Mouse (Mus musculus) CH12.LX (cell line): ENCODE results near the gene Abcc2. TPM values are rescaled to one million over a fixed set of nuclear protein-coding genes. Genes with fewer than 3 reads are reported as not detected.

Experiments
- DNase-seq: peaks from one replicate; pipeline ENCODE4 v3.0.0-alpha.2; 2013; ENCODE audit errors: extremely low read depth
- H3K27ac ChIP-seq: 2 replicates; pipeline ENCODE4 v1.5.1; 2012; ENCODE audit warnings: low read depth, mild to moderate bottlenecking, control low read depth, moderate library complexity; ENCODE audit not compliant: insufficient read depth
- H3K27me3 ChIP-seq: replicated peaks from 2 replicates; pipeline ENCODE3; 2012; ENCODE audit warnings: inconsistent platforms
- H3K36me3 ChIP-seq, 2 experiments: replicated peaks in 1 of 2; 2 replicates each; pipeline versions ENCODE3 to v1.6.1; 2012; ENCODE audit warnings: inconsistent platforms in 1 of 2, low read length in 1 of 2, mild to moderate bottlenecking in 1 of 2, mixed read lengths in 1 of 2, moderate library complexity in 1 of 2; ENCODE audit not compliant: control insufficient read depth in 1 of 2, insufficient read depth in 1 of 2
- H3K4me1 ChIP-seq, 2 experiments: 2 replicates each; pipeline ENCODE4 v1.6.1; 2012; ENCODE audit warnings: inconsistent platforms in 1 of 2, moderate library complexity in 1 of 2; ENCODE audit not compliant: insufficient read depth in 2 of 2, control insufficient read depth in 1 of 2
- H3K4me2 ChIP-seq: 2 replicates; pipeline ENCODE4 v1.6.1; 2012; ENCODE audit warnings: low read depth, mild to moderate bottlenecking, control low read depth; ENCODE audit not compliant: poor library complexity, insufficient read depth, severe bottlenecking
- H3K4me3 ChIP-seq, 3 experiments: fragments of 150-350 bp in 1 of 3; sonication (generic) in 1 of 3; replicated peaks in 1 of 3; 2 replicates each; pipeline versions ENCODE3 to v1.5.1; 2011 to 2012; ENCODE audit warnings: low read depth in 2 of 3, low read length in 2 of 3, mild to moderate bottlenecking in 2 of 3, moderate library complexity in 2 of 3, control low read depth in 1 of 3, improper control_type of control experiment in 1 of 3, inconsistent platforms in 1 of 3, mixed read lengths in 1 of 3; ENCODE audit not compliant: poor library complexity in 1 of 3
- H3K79me2 ChIP-seq: replicated peaks from 2 replicates; pipeline ENCODE4 v1.6.1; 2012; ENCODE audit warnings: mild to moderate bottlenecking, moderate library complexity; ENCODE audit not compliant: control insufficient read depth, poor library complexity, insufficient read depth, severe bottlenecking; ENCODE audit errors: extremely low read depth
- H3K9ac ChIP-seq: 2 replicates; pipeline ENCODE4 v1.6.1; 2012; ENCODE audit warnings: low read depth, mild to moderate bottlenecking, control low read depth, moderate library complexity; ENCODE audit not compliant: insufficient read depth
- H3K9me3 ChIP-seq: replicated peaks from 2 replicates; pipeline ENCODE3; 2012; ENCODE audit warnings: low read length, inconsistent platforms, mixed read lengths
- BHLHE40 ChIP-seq: IDR thresholded peaks from 2 replicates; pipeline ENCODE4 v1.6.1; 2011; ENCODE audit warnings: mild to moderate bottlenecking, low read depth, low read length, improper control_type of control experiment
- CHD2 ChIP-seq: IDR thresholded peaks from 2 replicates; pipeline ENCODE4 v1.6.1; 2011; ENCODE audit warnings: low read length, improper control_type of control experiment
- CTCF ChIP-seq, 2 experiments: IDR thresholded peaks in 1 of 2; conservative IDR thresholded peaks in 1 of 2; 2 replicates each; pipeline ENCODE4 v1.5.1; 2011 to 2012; ENCODE audit warnings: low read depth in 2 of 2, low read length in 2 of 2, improper control_type of control experiment in 1 of 2, inconsistent platforms in 1 of 2, mild to moderate bottlenecking in 1 of 2, moderate library complexity in 1 of 2
- ELF1 ChIP-seq: IDR thresholded peaks from 2 replicates; pipeline ENCODE4 v1.6.1; 2014; ENCODE audit warnings: low read depth, mild to moderate bottlenecking, inconsistent platforms, low read length, improper control_type of control experiment
- EP300 ChIP-seq: IDR thresholded peaks from 2 replicates; pipeline ENCODE4 v1.6.1; 2011; ENCODE audit warnings: low read length, improper control_type of control experiment
- JUN ChIP-seq: IDR thresholded peaks from 2 replicates; pipeline ENCODE4 v1.6.1; 2011; ENCODE audit warnings: low read depth, mild to moderate bottlenecking, low read length, improper control_type of control experiment, moderate library complexity; ENCODE audit not compliant: insufficient read depth
- KAT2A ChIP-seq: IDR thresholded peaks from 2 replicates; pipeline ENCODE4 v1.6.1; 2012; ENCODE audit warnings: low read length, improper control_type of control experiment, inconsistent platforms; ENCODE audit not compliant: insufficient replicate concordance
- MAFK ChIP-seq: IDR thresholded peaks from 2 replicates; pipeline ENCODE4 v1.6.1; 2011; ENCODE audit warnings: low read length, improper control_type of control experiment; ENCODE audit not compliant: insufficient replicate concordance
- MAX ChIP-seq: IDR thresholded peaks from 2 replicates; pipeline ENCODE4 v1.6.1; 2011; ENCODE audit warnings: low read length, improper control_type of control experiment
- MAZ ChIP-seq: IDR thresholded peaks from 2 replicates; pipeline ENCODE4 v1.6.1; 2012; ENCODE audit warnings: low read depth, mild to moderate bottlenecking, inconsistent platforms, low read length, improper control_type of control experiment, moderate library complexity
- MEF2A ChIP-seq: IDR thresholded peaks from 2 replicates; pipeline ENCODE4 v1.6.1; 2014; ENCODE audit warnings: low read depth, mild to moderate bottlenecking, inconsistent platforms, low read length, improper control_type of control experiment, borderline replicate concordance
- MXI1 ChIP-seq: IDR thresholded peaks from 2 replicates; pipeline ENCODE4 v1.6.1; 2011; ENCODE audit warnings: mild to moderate bottlenecking, low read depth, low read length, improper control_type of control experiment
- MYC ChIP-seq: IDR thresholded peaks from 2 replicates; pipeline ENCODE4 v1.6.1; 2011; ENCODE audit warnings: low read depth, mild to moderate bottlenecking, improper control_type of control experiment, low read length
- PAX5 ChIP-seq: IDR thresholded peaks from 2 replicates; pipeline ENCODE4 v1.6.1; 2012; ENCODE audit warnings: low read length, inconsistent platforms, mixed read lengths
- RCOR1 ChIP-seq: conservative IDR thresholded peaks from 2 replicates; pipeline ENCODE4 v1.6.1; 2012; ENCODE audit warnings: low read depth, mild to moderate bottlenecking, inconsistent platforms, low read length, improper control_type of control experiment
- SIN3A ChIP-seq: IDR thresholded peaks from 2 replicates; pipeline ENCODE4 v1.6.1; 2012; ENCODE audit warnings: low read length, improper control_type of control experiment, inconsistent platforms
- TBP ChIP-seq: conservative IDR thresholded peaks from 2 replicates; pipeline ENCODE4 v1.6.1; 2011; ENCODE audit warnings: low read depth, low read length, improper control_type of control experiment
- TCF12 ChIP-seq: IDR thresholded peaks from 2 replicates; pipeline ENCODE4 v1.6.1; 2014; ENCODE audit warnings: low read depth, mild to moderate bottlenecking, inconsistent platforms, low read length, improper control_type of control experiment
- UBTF ChIP-seq: IDR thresholded peaks from 2 replicates; pipeline ENCODE4 v1.6.1; 2012; ENCODE audit warnings: low read depth, mild to moderate bottlenecking, inconsistent platforms, low read length, improper control_type of control experiment, moderate library complexity
- USF1 ChIP-seq: IDR thresholded peaks from 2 replicates; pipeline ENCODE4 v1.6.1; 2014; ENCODE audit warnings: low read depth, mild to moderate bottlenecking, inconsistent platforms, low read length, improper control_type of control experiment
- ZC3H11A ChIP-seq: IDR thresholded peaks from 2 replicates; pipeline ENCODE4 v1.6.1; 2012; ENCODE audit warnings: low read depth, mild to moderate bottlenecking, inconsistent platforms, low read length, improper control_type of control experiment
- dilution Hi-C: fragments of 300-500 bp; cut with MboI; formaldehyde crosslinking; loops from 2 replicates; pipeline ENCODE4 v1.14.3; 2020; ENCODE audit warnings: low sequenced_read_pairs; ENCODE audit not compliant: extremely low pct_unique_long_range_greater_than_20kb, extremely low pct_ligation_motif_present
- in situ Hi-C: fragments of 300-500 bp; cut with MboI; formaldehyde crosslinking; loops from 3 replicates; pipeline ENCODE4 v1.14.3; 2019; ENCODE audit warnings: low sequenced_read_pairs, low pct_ligation_motif_present, low pct_unique_long_range_greater_than_20kb, mixed read lengths
- polyA plus RNA-seq: library from polyadenylated mRNA; unstranded; fragments of >175 nt; gene quantifications from 2 replicates; pipeline ENCODE4 v1.2.1, GENCODE M21; 2012; ENCODE audit warnings: low read depth; ENCODE audit not compliant: insufficient read length
- total RNA-seq, 2 experiments: library from RNA; depleted of rRNA; stranded (reverse); fragments of 300-350 nt in 1 of 2; fragments of >200 nt in 1 of 2; gene quantifications; 2 replicates each; pipeline ENCODE4 v1.2.3; 2012 to 2014

The Abcc2 gene
- total and polyA plus RNA-seq, 3 experiments = 0.08 to 0.39 (median 0.09) TPM

GRCm38 (mm10) chr19:43843184-43843583 lies 61.2 kb downstream of the Abcc2 start:
- Histone ChIP-seq H3K4me1 (peaks cover 9 to 45% of the 10 kb centered on the region in 2 experiments; a peak in 3 of 4 replicates), H3K9me3 (no peaks in the 10 kb centered on the region), H3K36me3 (peaks cover 0 to 14% of the 10 kb centered on the region in 2 experiments), H3K9ac (no peak overlapping the region), H3K27me3 (no peaks in the 10 kb centered on the region), H3K4me3 (no peak overlapping the region), H3K79me2 (no peaks in the 10 kb centered on the region), H3K27ac (no peak overlapping the region), H3K4me2 (no peak overlapping the region)
- DNase-seq = no peak
- in situ Hi-C loops = no loop called here
- dilution Hi-C loops = no loop called here
- TF ChIP-seq BHLHE40 = no peak
- TF ChIP-seq CTCF (conservative IDR thresholded peaks at IDR 0.05 in 1 of 2, IDR thresholded peaks at IDR 0.05 in 1 of 2; ENCODE audit: low read depth in 2 of 2, low read length in 2 of 2) = 0 out of 4 replicates have a peak, but pooled peaks of 1 of the 2 experiments have one; percentile 6

- Histone ChIP-seq H3K4me2 (no peak overlapping the region), H3K4me3 (no peak overlapping the region), H3K9me3 (no peaks in the 10 kb centered on the region), H3K9ac (no peak overlapping the region), H3K79me2 (no peaks in the 10 kb centered on the region), H3K36me3 (peaks cover 4 to 33% of the 10 kb centered on the region in 2 experiments), H3K27ac (no peak overlapping the region), H3K4me1 (peaks cover 9 to 35% of the 10 kb centered on the region in 2 experiments; a peak in 3 of 4 replicates), H3K27me3 (no peaks in the 10 kb centered on the region)
- no peak for DNase-seq
- in situ Hi-C loops = no loop called here
- dilution Hi-C loops = no loop called here
- TF ChIP-seq CTCF (conservative IDR thresholded peaks at IDR 0.05 in 1 of 2, IDR thresholded peaks at IDR 0.05 in 1 of 2; ENCODE audit: low read depth in 2 of 2, low read length in 2 of 2) (no peak), JUN (no peak), CHD2 (no peak), ELF1 (no peak), MAFK (no peak), TCF12 (no peak), KAT2A (no peak), MAX (no peak), SIN3A (no peak), MAZ (no peak), TBP (no peak), MEF2A (no peak), PAX5 (no peak), UBTF (no peak), USF1 (no peak), RCOR1 (no peak), MYC (no peak), EP300 (no peak), MXI1 (no peak), ZC3H11A (no peak)
These were observed 63.4 kb downstream of the Abcc2 start for GRCm38 (mm10) chr19:43845331-43845908.
